Mouse (Mus musculus) liver, embryonic 12.5 days (tissue): Measurements from ENCODE around the gene Hpse. TPM values are rescaled to one million over a fixed set of nuclear protein-coding genes. Genes with fewer than 3 reads are reported as not detected.
A peak's percentile ranks its signal among the peaks of the same experiment; 100 is the strongest.

Experiments used
- ATAC-seq: fragments of 200-750 bp; cut with Nextera tagmentation; 2 replicates; pipeline ENCODE4 v1.8.0; 2017; ENCODE audit warnings: moderate number of reproducible peaks, mild to moderate bottlenecking, moderate library complexity
- H3K27ac ChIP-seq: fragments of 300-500 bp; sonication (generic); 2 replicates; pipeline ENCODE4 v1.5.1; 2016; ENCODE audit warnings: mild to moderate bottlenecking
- H3K27me3 ChIP-seq: fragments of 300-500 bp; sonication (generic); replicated peaks from 2 replicates; pipeline ENCODE4 v1.6.1; 2016; ENCODE audit warnings: mild to moderate bottlenecking, moderate library complexity
- H3K36me3 ChIP-seq: fragments of 300-500 bp; sonication (generic); 2 replicates; pipeline ENCODE4 v1.6.1; 2016; ENCODE audit warnings: mild to moderate bottlenecking, moderate library complexity
- H3K4me1 ChIP-seq: fragments of 300-500 bp; sonication (generic); 2 replicates; pipeline ENCODE4 v1.6.1; 2016
- H3K4me2 ChIP-seq: fragments of 300-500 bp; sonication (generic); 2 replicates; pipeline ENCODE4 v1.6.1; 2016; ENCODE audit warnings: mild to moderate bottlenecking, moderate library complexity
- H3K4me3 ChIP-seq: fragments of 300-500 bp; sonication (generic); 2 replicates; pipeline ENCODE4 v1.5.1; 2016; ENCODE audit warnings: mild to moderate bottlenecking, moderate library complexity
- H3K9ac ChIP-seq: fragments of 300-500 bp; sonication (generic); 2 replicates; pipeline ENCODE4 v1.6.1; 2016; ENCODE audit warnings: mild to moderate bottlenecking, moderate library complexity
- H3K9me3 ChIP-seq: fragments of 300-500 bp; sonication (generic); replicated peaks from 2 replicates; pipeline ENCODE4 v1.6.1; 2016; ENCODE audit warnings: mild to moderate bottlenecking, moderate library complexity
- WGBS: fragments of 180-500 bp; shearing (Covaris S2); methylation state at CpG from one replicate; pipeline ENCODE4 v1.1.7; 2016; ENCODE audit not compliant: insufficient replicate concordance; 5-methylcytosine and 5-hydroxymethylcytosine counted together
- polyA plus RNA-seq: library from polyadenylated mRNA; unstranded; fragments of >200 nt; fragmentation: Nextera tagmentation; extraction: Ambion mirVana; gene quantifications from 2 replicates; pipeline ENCODE4 v1.2.1, GENCODE M21; 2016

Hpse gene
- polyA plus RNA-seq = 2.2 and 2.5 TPM in 2 replicates

- H3K9me3 ChIP-seq = no peaks in the 10 kb centered on the region
- under 1% methylated on average over 52 of the region's 56 CpGs for WGBS
- H3K4me1 ChIP-seq = peaks cover 14% of the 10 kb centered on the region
- ATAC-seq = peak; percentile 61
- H3K27ac ChIP-seq = no peak within 1 kb of the TSS
- peak within 1 kb of the TSS; percentile 56 for H3K4me3 ChIP-seq
- H3K36me3 ChIP-seq = no peaks in the 10 kb centered on the region
- H3K9ac ChIP-seq = peak within 1 kb of the TSS; percentile 51
- peaks cover 40% of the 10 kb centered on the region for H3K27me3 ChIP-seq
- peak within 1 kb of the TSS; percentile 81 for H3K4me2 ChIP-seq
Measured at GRCm38 (mm10) chr5:100719235-100720088, at the start of gene Hpse. TSS of gene Hpse (minus strand) at chr5:100719716.

GRCm38 (mm10) chr5:100766026-100766425, 46.5 kb upstream of the Hpse start:
- Histone ChIP-seq H3K4me1 (no peaks in the 10 kb centered on the region), H3K4me3 (no peak overlapping the region), H3K27ac (no peak overlapping the region), H3K36me3 (peaks cover 97% of the 10 kb centered on the region), H3K9ac (no peak overlapping the region), H3K4me2 (no peak overlapping the region), H3K27me3 (no peaks in the 10 kb centered on the region), H3K9me3 (no peaks in the 10 kb centered on the region)
- ATAC-seq = peak; percentile 21; the same call in 1 of the 2 replicates
- 94% methylated on average over 7 of the region's 7 CpGs for WGBS

- Histone ChIP-seq H3K4me1 (no peaks in the 10 kb centered on the region), H3K4me2 (no peak overlapping the region), H3K36me3 (peaks cover 61% of the 10 kb centered on the region), H3K9me3 (no peaks in the 10 kb centered on the region), H3K4me3 (no peak overlapping the region), H3K27ac (no peak overlapping the region), H3K9ac (no peak overlapping the region), H3K27me3 (no peaks in the 10 kb centered on the region)
- WGBS = 86% methylated on average over 7 of the region's 7 CpGs
- ATAC-seq = no peak
Measured at GRCm38 (mm10) chr5:100761736-100762135, 42.2 kb upstream of the Hpse start.

- Histone ChIP-seq H3K4me1 (no peaks in the 10 kb centered on the region), H3K9ac (no peak overlapping the region), H3K27ac (no peak overlapping the region), H3K4me2 (no peak overlapping the region), H3K9me3 (no peaks in the 10 kb centered on the region), H3K4me3 (no peak overlapping the region), H3K27me3 (no peaks in the 10 kb centered on the region), H3K36me3 (peaks cover 45% of the 10 kb centered on the region)
- ATAC-seq = no peak
- 86% methylated on average over 10 of the region's 10 CpGs for WGBS
Measured at GRCm38 (mm10) chr5:100760049-100760663, 40.6 kb upstream of the Hpse start.

- no peak overlapping the region for H3K4me3 ChIP-seq
- no peaks in the 10 kb centered on the region for H3K9me3 ChIP-seq
- H3K27me3 ChIP-seq = no peaks in the 10 kb centered on the region
- H3K9ac ChIP-seq = no peak overlapping the region
- 86% methylated on average over 5 of the region's 5 CpGs for WGBS
- H3K27ac ChIP-seq = no peak overlapping the region
- no peak overlapping the region for H3K4me2 ChIP-seq
- no peaks in the 10 kb centered on the region for H3K4me1 ChIP-seq
- no peak for ATAC-seq
- peaks cover 25% of the 10 kb centered on the region for H3K36me3 ChIP-seq
Measured at GRCm38 (mm10) chr5:100758121-100758520, 38.6 kb upstream of the Hpse start.

- no peaks in the 10 kb centered on the region for H3K9me3 ChIP-seq
- no peak overlapping the region for H3K4me2 ChIP-seq
- no peaks in the 10 kb centered on the region for H3K36me3 ChIP-seq
- H3K4me3 ChIP-seq = no peak overlapping the region
- H3K27me3 ChIP-seq = no peaks in the 10 kb centered on the region
- H3K9ac ChIP-seq = no peak overlapping the region
- 42% methylated on average over 7 of the region's 7 CpGs for WGBS
- ATAC-seq = no peak
- H3K27ac ChIP-seq = no peak overlapping the region
- H3K4me1 ChIP-seq = no peaks in the 10 kb centered on the region
Measured at GRCm38 (mm10) chr5:100753407-100753806, 33.9 kb upstream of the Hpse start.

- H3K4me1 ChIP-seq = no peaks in the 10 kb centered on the region
- H3K27me3 ChIP-seq = no peaks in the 10 kb centered on the region
- no peaks in the 10 kb centered on the region for H3K9me3 ChIP-seq
- no peak for ATAC-seq
- no peak overlapping the region for H3K4me2 ChIP-seq
- 61% methylated on average over 4 of the region's 4 CpGs for WGBS
- no peak overlapping the region for H3K4me3 ChIP-seq
- H3K9ac ChIP-seq = no peak overlapping the region
- no peaks in the 10 kb centered on the region for H3K36me3 ChIP-seq
- no peak overlapping the region for H3K27ac ChIP-seq
Measured at GRCm38 (mm10) chr5:100751655-100752054, 32.1 kb upstream of the Hpse start.

- no peak overlapping the region for H3K4me3 ChIP-seq
Measured at GRCm38 (mm10) chr5:100750617-100751255, 31.2 kb upstream of the Hpse start.

GRCm38 (mm10) chr5:100738802-100739201, 19.3 kb upstream of the Hpse start:
- H3K9ac ChIP-seq = no peak overlapping the region
- 0 out of 2 replicates have a peak, but pooled peaks cover 14% of the 10 kb centered on the region for H3K9me3 ChIP-seq
- no peak overlapping the region for H3K4me2 ChIP-seq
- H3K4me3 ChIP-seq = no peak overlapping the region
- WGBS = 77% methylated on average over 8 of the region's 8 CpGs
- H3K27ac ChIP-seq = no peak overlapping the region
- H3K36me3 ChIP-seq = no peaks in the 10 kb centered on the region
- no peak for ATAC-seq
- no peaks in the 10 kb centered on the region for H3K27me3 ChIP-seq
- peaks cover 12% of the 10 kb centered on the region for H3K4me1 ChIP-seq

More at GRCm38 (mm10) chr5:100750617-100751255, 31.2 kb upstream of the Hpse start:
- H3K4me1 ChIP-seq = no peaks in the 10 kb centered on the region
- H3K9ac ChIP-seq = no peak overlapping the region
- H3K9me3 ChIP-seq = no peaks in the 10 kb centered on the region
- no peaks in the 10 kb centered on the region for H3K27me3 ChIP-seq
- no peak overlapping the region for H3K4me2 ChIP-seq
- H3K36me3 ChIP-seq = no peaks in the 10 kb centered on the region
- WGBS = 36% methylated on average over 10 of the region's 10 CpGs
- peak; percentile 27; the same call in 1 of the 2 replicates for ATAC-seq
- H3K27ac ChIP-seq = no peak overlapping the region

- Histone ChIP-seq H3K4me2 (no peak overlapping the region), H3K4me3 (no peak overlapping the region), H3K27me3 (no peaks in the 10 kb centered on the region), H3K9me3 (0 out of 2 replicates have a peak, but pooled peaks cover 14% of the 10 kb centered on the region), H3K36me3 (no peaks in the 10 kb centered on the region), H3K9ac (no peak overlapping the region), H3K27ac (no peak overlapping the region), H3K4me1 (peaks cover 13% of the 10 kb centered on the region)
- WGBS = 56% methylated on average over 8 of the region's 8 CpGs
- no peak for ATAC-seq
Measured at GRCm38 (mm10) chr5:100736919-100737318, 17.4 kb upstream of the Hpse start.

GRCm38 (mm10) chr5:100734535-100734934, 15.0 kb upstream of the Hpse start:
- ATAC-seq = peak; percentile 85
- peaks cover 13% of the 10 kb centered on the region for H3K4me1 ChIP-seq
- H3K4me2 ChIP-seq = no peak overlapping the region
- H3K9ac ChIP-seq = no peak overlapping the region
- H3K36me3 ChIP-seq = no peaks in the 10 kb centered on the region
- 51% methylated on average over 4 of the region's 4 CpGs for WGBS
- H3K9me3 ChIP-seq = 0 out of 2 replicates have a peak, but pooled peaks cover 6% of the 10 kb centered on the region
- H3K27me3 ChIP-seq = no peaks in the 10 kb centered on the region
- no peak overlapping the region for H3K4me3 ChIP-seq
- H3K27ac ChIP-seq = no peak overlapping the region

GRCm38 (mm10) chr5:100728757-100729156, 9.2 kb upstream of the Hpse start:
- Histone ChIP-seq H3K4me2 (peak overlapping the region; percentile 49), H3K9ac (no peak overlapping the region), H3K27me3 (no peaks in the 10 kb centered on the region), H3K9me3 (no peaks in the 10 kb centered on the region), H3K4me3 (no peak overlapping the region), H3K27ac (no peak overlapping the region), H3K36me3 (no peaks in the 10 kb centered on the region), H3K4me1 (peaks cover under 1% of the 10 kb centered on the region; the same call in 1 of the 2 replicates)
- 25% methylated on average over 13 of the region's 13 CpGs for WGBS
- no peak for ATAC-seq
